Mouse (Mus musculus): ENCODE results near the gene Degs2. TPM values are rescaled to one million over a fixed set of nuclear protein-coding genes. Genes with fewer than 3 reads are reported as not detected.
A peak's percentile ranks its signal among the peaks of the same experiment; 100 is the strongest.

The Degs2 gene
- polyA plus RNA-seq, 1 experiment from 2014 or later, result 1.8 TPM

DNA sequence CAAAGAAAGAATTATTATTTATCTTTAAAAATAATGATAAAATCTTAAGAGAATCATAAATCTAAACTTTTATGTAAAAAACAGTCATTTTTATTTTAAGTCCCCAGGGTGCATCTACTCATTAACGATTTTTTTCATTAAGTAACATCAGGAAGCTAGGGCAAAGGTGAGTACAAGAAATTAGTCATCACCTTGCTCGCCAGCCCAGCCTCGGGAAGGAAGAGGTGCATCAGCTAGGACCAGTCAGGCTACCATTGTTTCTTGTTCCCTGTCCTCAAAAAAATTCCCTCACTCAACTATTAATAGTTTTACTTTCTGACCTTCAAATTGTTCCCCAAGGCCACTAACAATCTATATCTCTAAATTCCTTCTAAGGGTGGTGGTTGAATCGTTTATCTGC is 23.7 kb downstream of the Degs2 start:
- Histone ChIP-seq H3K4me2 (no peak overlapping the region), H3K9me3 (no peaks in the 10 kb centered on the region), H3K4me1 (replicated peaks) (no peaks in the 10 kb centered on the region), H3K27ac (no peak overlapping the region), H3K9ac (replicated peaks) (no peak overlapping the region), H3K4me3 (replicated peaks) (no peak overlapping the region), H3K36me3 (peaks cover 90% of the 10 kb centered on the region), H3K27me3 (no peaks in the 10 kb centered on the region)
- ATAC-seq (ENCODE audit: insufficient number of reproducible peaks, insufficient read depth, low FRiP score, low TSS enrichment, low read depth), result no peak
- WGBS, result 80% methylated on average over 4 of the region's 4 CpGs

DNA sequence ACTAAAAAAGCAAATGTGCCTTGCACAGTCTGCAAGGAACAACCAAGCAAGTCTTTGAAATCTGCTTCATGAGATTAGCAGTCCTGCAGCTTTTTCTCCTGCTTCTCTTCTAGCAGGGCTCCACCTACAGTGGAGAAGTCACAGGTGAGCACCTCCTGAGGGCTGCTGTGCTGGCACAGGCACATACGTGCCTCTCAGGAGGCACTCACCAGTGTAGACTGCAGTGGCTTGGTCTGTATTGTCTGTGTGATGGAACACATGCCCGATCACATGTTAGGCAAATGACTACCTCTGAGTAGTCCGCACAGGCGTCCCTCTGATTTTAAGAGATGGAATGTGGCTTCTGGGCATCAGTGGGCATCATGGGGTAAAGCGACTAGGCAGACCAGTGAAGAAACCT is 25.0 kb downstream of the Degs2 start:
- 95% methylated on average over 5 of the region's 5 CpGs for WGBS
- Histone ChIP-seq H3K27ac (no peak overlapping the region), H3K36me3 (peaks cover 87% of the 10 kb centered on the region), H3K4me1 (replicated peaks) (no peaks in the 10 kb centered on the region), H3K4me3 (replicated peaks) (no peak overlapping the region), H3K4me2 (no peak overlapping the region), H3K27me3 (no peaks in the 10 kb centered on the region), H3K9ac (replicated peaks) (no peak overlapping the region), H3K9me3 (no peaks in the 10 kb centered on the region)
- no peak for ATAC-seq (ENCODE audit: insufficient number of reproducible peaks, insufficient read depth, low FRiP score, low TSS enrichment, low read depth)

DNA sequence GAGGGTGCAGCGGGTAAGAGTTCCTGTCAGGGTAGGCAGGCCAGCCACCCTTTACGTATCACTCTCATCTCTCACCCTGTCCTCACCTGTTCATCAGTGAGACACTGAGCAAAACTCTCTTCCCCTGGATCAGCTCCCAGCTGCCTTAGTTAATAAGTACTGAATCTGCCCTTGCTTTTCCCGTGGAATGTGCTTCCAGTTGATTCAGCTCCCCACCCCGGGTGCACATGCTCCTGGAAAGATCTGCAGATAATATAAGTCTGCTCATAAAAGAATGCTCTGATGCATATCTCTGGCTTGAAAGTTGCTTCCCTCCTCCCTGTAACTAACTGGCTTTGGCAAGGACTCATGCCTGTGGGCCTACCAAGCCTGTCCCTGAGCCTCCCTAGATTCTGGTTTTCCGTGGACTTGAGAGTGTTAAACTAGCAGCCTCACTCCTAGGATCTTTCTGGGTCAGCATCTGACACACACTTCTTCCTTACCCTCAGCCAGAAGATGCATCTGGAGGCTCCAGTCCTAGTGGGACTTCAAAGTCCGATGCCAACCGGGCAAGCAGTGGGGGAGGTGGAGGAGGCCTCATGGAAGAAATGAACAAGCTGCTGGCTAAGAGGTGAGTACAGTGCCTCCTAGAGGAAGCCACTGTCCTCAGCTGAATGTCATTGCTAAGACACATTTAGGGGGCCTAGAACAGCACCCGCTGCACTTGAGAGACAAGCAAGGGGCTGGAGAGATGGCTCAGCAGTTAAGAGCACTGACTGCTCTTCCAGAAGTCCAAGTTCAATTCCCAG is 26.3 kb downstream of the Degs2 start:
- no peak for ATAC-seq (ENCODE audit: insufficient number of reproducible peaks, insufficient read depth, low FRiP score, low TSS enrichment, low read depth)
- WGBS, result 86% methylated on average over 8 of the region's 8 CpGs
- no peaks in the 10 kb centered on the region for H3K9me3 ChIP-seq
- no peaks in the 10 kb centered on the region for H3K27me3 ChIP-seq
- H3K4me1 ChIP-seq (replicated peaks), result no peaks in the 10 kb centered on the region
- peaks cover 84% of the 10 kb centered on the region for H3K36me3 ChIP-seq
- no peak overlapping the region for H3K4me2 ChIP-seq
- no peak overlapping the region for H3K9ac ChIP-seq (replicated peaks)
- no peak overlapping the region for H3K27ac ChIP-seq
- no peak overlapping the region for H3K4me3 ChIP-seq (replicated peaks)

DNA sequence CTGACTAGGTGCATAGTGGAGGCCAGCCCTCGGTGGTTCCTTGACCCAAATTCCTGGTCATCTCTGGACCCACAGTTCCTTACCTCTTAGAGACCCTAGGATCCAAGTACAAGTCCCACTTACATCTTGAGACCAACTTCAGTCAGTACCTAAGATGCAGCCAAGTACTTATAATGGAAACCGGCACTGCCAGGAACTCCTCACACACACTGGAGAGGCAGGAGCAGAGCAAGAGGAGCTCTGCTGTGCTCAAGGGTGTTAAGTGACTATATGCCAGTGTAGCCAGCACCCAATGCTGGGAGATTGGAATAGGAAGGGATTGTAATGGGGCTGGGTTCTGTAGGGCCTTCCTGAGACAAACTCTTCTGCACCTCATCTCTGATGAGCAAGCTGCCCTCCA is 27.2 kb downstream of the Degs2 start:
- Histone ChIP-seq H3K9ac (replicated peaks) (no peak overlapping the region), H3K4me2 (no peak overlapping the region), H3K4me1 (replicated peaks) (no peaks in the 10 kb centered on the region), H3K9me3 (no peaks in the 10 kb centered on the region), H3K36me3 (peaks cover 86% of the 10 kb centered on the region), H3K27ac (no peak overlapping the region), H3K4me3 (replicated peaks) (no peak overlapping the region), H3K27me3 (no peaks in the 10 kb centered on the region)
- no peak for ATAC-seq (ENCODE audit: insufficient number of reproducible peaks, insufficient read depth, low FRiP score, low TSS enrichment, low read depth)
- WGBS, result 91% methylated on average over 2 of the region's 2 CpGs

DNA sequence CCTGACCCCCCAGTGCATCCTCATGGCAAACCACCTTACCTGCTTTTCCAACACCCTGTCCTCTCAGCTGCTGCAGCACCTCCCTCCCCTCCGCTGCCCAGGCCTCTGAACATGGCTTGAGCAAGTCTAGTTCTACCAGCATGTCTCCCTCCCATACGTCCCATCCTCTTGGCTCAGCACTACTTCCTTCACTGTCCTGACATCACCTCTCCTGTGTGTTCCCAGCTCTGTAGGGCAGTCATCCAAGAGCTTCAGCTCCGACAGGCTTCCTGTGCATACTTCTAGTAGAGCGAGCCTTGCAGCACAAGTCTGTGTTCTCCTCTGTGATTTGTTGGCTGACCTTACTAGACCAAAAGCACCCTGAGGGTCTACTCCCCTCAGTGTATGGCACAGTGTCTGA is 27.6 kb downstream of the Degs2 start:
- H3K27ac ChIP-seq, result no peak overlapping the region
- WGBS, result 92% methylated on average over 4 of the region's 4 CpGs
- H3K4me3 ChIP-seq (replicated peaks), result no peak overlapping the region
- no peaks in the 10 kb centered on the region for H3K4me1 ChIP-seq (replicated peaks)
- no peak overlapping the region for H3K9ac ChIP-seq (replicated peaks)
- H3K9me3 ChIP-seq, result no peaks in the 10 kb centered on the region
- ATAC-seq (ENCODE audit: insufficient number of reproducible peaks, insufficient read depth, low FRiP score, low TSS enrichment, low read depth), result no peak
- H3K27me3 ChIP-seq, result no peaks in the 10 kb centered on the region
- no peak overlapping the region for H3K4me2 ChIP-seq
- H3K36me3 ChIP-seq, result peaks cover 86% of the 10 kb centered on the region

DNA sequence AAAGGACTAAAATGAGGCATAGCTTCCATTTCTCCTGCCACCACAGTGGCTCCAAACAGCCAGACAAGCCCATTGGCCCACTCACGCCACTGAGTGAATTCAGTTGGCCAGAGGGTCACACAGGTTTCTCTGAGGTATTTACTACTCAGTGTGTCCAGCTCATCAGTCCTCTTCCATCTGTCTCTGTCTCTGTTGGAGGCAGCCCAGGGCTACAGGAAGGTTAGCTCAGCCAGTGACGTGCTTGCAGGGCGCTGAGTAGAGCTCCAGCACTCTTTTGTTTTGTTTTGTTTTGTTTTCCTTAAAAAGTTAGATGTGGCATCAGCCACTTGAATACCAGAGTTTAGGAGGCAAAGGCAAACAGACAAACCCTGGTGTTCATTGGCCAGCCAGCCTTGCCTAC is 28.6 kb downstream of the Degs2 start:
- WGBS, result 89% methylated on average over 3 of the region's 3 CpGs
- Histone ChIP-seq H3K4me2 (no peak overlapping the region), H3K36me3 (peaks cover 84% of the 10 kb centered on the region), H3K4me3 (replicated peaks) (no peak overlapping the region), H3K27ac (no peak overlapping the region), H3K9me3 (no peaks in the 10 kb centered on the region), H3K9ac (replicated peaks) (no peak overlapping the region), H3K27me3 (no peaks in the 10 kb centered on the region), H3K4me1 (replicated peaks) (no peaks in the 10 kb centered on the region)
- no peak for ATAC-seq (ENCODE audit: insufficient number of reproducible peaks, insufficient read depth, low FRiP score, low TSS enrichment, low read depth)

DNA sequence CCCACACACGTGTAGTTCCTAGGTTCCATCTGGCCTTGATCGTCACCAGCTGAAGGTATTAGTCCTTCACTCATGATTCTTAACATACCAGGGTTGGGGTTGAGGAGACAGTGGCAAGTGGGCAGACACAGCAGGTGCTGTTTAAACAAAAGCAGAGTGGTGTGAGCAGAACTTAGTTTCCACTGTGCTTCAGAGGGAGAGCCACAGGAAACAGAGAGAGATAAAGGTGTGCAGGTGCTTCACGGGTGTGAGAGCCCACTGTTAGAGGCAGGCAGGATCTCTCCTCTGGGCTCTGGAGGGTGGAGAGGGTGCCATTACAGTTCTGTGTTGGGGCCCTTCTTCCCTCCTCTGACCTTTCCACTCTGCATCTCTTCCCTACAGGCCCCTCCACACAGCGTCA is 29.2 kb downstream of the Degs2 start:
- no peak for ATAC-seq (ENCODE audit: insufficient number of reproducible peaks, insufficient read depth, low FRiP score, low TSS enrichment, low read depth)
- peaks cover 82% of the 10 kb centered on the region for H3K36me3 ChIP-seq

DNA sequence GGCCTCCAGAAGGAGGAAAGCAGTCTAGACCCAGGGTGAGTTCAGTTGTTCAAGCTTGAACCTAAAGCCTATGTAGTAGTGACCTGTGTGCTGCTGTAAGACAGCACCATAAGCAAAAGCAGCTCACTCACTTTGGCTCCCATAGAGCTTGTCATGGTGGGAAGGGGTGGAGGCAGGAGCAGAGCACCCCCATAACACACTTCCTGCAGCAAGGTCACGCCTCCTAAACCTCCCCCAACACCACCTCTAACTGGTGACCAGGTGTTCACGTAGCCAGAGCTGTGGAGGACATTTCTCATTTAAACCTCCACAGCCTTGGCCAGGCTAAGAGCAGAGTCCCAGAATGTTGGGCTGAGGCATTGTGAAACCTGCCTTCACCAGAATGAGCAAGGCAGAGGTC is 30.6 kb downstream of the Degs2 start:
- no peaks in the 10 kb centered on the region for H3K9me3 ChIP-seq
- no peak overlapping the region for H3K9ac ChIP-seq (replicated peaks)
- no peak overlapping the region for H3K27ac ChIP-seq
- 69% methylated on average over 2 of the region's 2 CpGs for WGBS
- H3K36me3 ChIP-seq, result peaks cover 78% of the 10 kb centered on the region
- no peak overlapping the region for H3K4me3 ChIP-seq (replicated peaks)
- ATAC-seq (ENCODE audit: insufficient number of reproducible peaks, insufficient read depth, low FRiP score, low TSS enrichment, low read depth), result no peak
- H3K4me2 ChIP-seq, result no peak overlapping the region
- H3K4me1 ChIP-seq (replicated peaks), result no peaks in the 10 kb centered on the region
- H3K27me3 ChIP-seq, result no peaks in the 10 kb centered on the region

More for the DNA sequence above, 29.2 kb downstream of the Degs2 start:
- H3K9me3 ChIP-seq, result no peaks in the 10 kb centered on the region
- no peaks in the 10 kb centered on the region for H3K27me3 ChIP-seq
- no peak overlapping the region for H3K9ac ChIP-seq (replicated peaks)
- H3K27ac ChIP-seq, result no peak overlapping the region
- H3K4me3 ChIP-seq (replicated peaks), result no peak overlapping the region
- whole genome bisulfite sequencing, result 88% methylated on average over 4 of the region's 4 CpGs
- no peaks in the 10 kb centered on the region for H3K4me1 ChIP-seq (replicated peaks)
- H3K4me2 ChIP-seq, result no peak overlapping the region

DNA sequence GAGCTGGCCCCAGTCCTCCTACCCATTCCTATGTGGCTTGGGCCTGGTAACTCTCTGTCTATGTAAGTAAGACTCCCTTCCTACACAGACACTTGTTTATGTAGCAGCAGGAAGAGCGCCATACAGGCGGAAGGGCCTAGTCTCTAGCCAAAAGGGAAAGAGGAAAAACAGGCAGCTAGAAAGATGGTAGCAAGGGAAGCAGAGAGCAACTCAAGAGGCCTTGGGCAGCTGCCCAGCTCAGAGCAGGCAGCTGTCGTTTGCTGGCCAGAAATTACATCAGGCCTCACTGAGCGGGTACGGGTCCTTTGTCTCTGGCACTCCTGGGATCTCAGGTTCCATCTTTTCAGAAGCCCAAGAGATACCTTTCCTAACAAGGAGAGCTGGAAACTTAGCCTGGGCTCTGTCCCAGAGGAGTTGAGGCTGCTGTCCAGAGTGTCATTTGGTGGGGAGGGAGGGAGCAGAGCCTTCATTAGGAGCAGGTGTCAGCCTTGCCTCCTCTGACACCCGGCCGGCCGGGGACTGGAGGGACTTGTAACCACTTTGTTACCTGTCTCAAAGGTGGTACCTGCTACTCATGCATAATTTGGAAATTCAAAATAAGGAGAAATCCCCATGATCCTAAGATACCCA is 33.4 kb downstream of the Degs2 start:
- no peak overlapping the region for H3K27ac ChIP-seq
- WGBS, result 88% methylated on average over 8 of the region's 8 CpGs
- no peak overlapping the region for H3K4me2 ChIP-seq
- H3K4me3 ChIP-seq (replicated peaks), result no peak overlapping the region
- no peak overlapping the region for H3K9ac ChIP-seq (replicated peaks)
- H3K27me3 ChIP-seq, result no peaks in the 10 kb centered on the region
- no peaks in the 10 kb centered on the region for H3K9me3 ChIP-seq
- no peaks in the 10 kb centered on the region for H3K4me1 ChIP-seq (replicated peaks)
- peaks cover 68% of the 10 kb centered on the region for H3K36me3 ChIP-seq
- ATAC-seq (ENCODE audit: insufficient number of reproducible peaks, insufficient read depth, low FRiP score, low TSS enrichment, low read depth), result no peak

DNA sequence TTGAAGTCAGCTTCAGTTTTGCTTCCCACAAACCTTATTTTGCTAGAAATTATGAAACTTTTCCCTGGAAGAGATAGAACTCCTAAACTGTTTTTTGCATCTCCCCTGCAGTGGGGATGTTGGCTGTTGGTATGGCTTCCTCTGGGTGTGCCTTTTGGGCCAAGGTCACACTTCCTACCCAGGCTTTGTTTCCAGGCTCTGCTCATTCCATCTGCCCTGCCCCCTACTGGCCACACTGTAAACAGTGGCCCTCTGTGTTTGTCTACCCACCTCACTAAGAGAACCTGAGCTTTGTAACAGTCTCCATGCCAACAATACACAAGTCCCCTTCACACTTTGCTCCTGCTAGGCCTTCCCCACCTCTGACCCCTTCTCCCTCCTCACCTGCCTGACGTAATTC is 44.8 kb downstream of the Degs2 start:
- H3K9me3 ChIP-seq, result no peaks in the 10 kb centered on the region
- no peak overlapping the region for H3K27ac ChIP-seq
- 84% methylated on average over 1 of the region's 1 CpGs for WGBS
- no peaks in the 10 kb centered on the region for H3K27me3 ChIP-seq
- H3K4me3 ChIP-seq (replicated peaks), result no peak overlapping the region
- H3K4me1 ChIP-seq (replicated peaks), result no peaks in the 10 kb centered on the region
- peaks cover 90% of the 10 kb centered on the region for H3K36me3 ChIP-seq
- H3K9ac ChIP-seq (replicated peaks), result no peak overlapping the region
- ATAC-seq (ENCODE audit: insufficient number of reproducible peaks, insufficient read depth, low FRiP score, low TSS enrichment, low read depth), result 0 out of 2 replicates have a peak, but pooled peaks have one; percentile 20
- H3K4me2 ChIP-seq, result no peak overlapping the region

DNA sequence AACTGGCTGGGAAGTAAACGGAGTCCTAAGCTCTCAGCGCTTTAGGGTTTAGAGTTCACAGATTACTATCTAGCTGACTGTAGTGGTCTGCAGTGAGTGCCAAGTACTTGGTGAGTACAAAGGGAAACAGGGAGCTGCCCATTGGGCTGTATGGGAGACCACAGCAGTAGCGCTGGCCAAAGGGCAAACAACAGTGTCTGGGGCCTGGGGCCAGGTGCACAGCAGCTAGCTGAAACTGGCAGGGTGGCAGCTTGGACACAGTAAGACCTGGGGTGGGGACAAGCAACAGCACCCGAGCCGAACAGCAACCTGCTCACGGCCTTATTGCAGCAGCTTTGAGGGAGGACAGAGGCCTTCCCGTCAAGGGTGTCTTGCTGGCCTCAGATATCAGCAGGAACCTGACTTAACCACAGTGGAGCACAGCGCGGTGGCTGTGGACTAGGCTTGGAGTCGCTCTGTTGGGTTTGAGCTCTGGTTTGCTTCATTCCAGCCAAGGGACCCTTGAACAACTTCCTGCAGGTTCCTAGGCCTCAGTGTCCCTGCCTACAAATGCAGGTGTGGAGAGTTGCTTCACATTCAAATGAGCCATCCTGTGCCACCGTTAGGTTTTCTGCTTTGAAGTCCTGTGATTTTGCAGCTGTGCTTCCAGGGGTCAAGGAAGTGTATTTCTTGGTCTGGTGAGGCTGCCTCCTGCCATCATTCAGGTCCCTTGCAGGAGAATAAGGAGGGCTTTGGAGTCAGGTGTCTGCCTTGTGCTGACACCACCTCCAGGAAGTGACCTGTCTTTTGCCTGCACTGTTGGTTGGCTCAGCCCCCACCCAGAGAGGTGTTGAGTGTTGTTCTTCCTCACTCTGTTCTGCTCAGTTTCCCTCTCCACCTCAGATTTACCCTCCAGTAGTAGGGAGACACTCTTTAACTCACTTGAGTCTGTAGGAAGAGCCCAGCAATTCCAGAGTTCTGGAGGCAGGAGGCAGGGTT is 48.5 kb downstream of the Degs2 start:
- Histone ChIP-seq H3K27ac (no peak overlapping the region), H3K27me3 (no peaks in the 10 kb centered on the region), H3K9me3 (no peaks in the 10 kb centered on the region), H3K4me1 (replicated peaks) (no peaks in the 10 kb centered on the region), H3K4me2 (no peak overlapping the region), H3K4me3 (replicated peaks) (no peak overlapping the region), H3K36me3 (peaks cover 95% of the 10 kb centered on the region), H3K9ac (replicated peaks) (no peak overlapping the region)
- 88% methylated on average over 11 of the region's 11 CpGs for WGBS
- no peak for ATAC-seq (ENCODE audit: insufficient number of reproducible peaks, insufficient read depth, low FRiP score, low TSS enrichment, low read depth)
